Mouse (Mus musculus) hematopoietic multipotent progenitor cell, adult 10-12 weeks (in vitro differentiated cells): ENCODE data around the gene Ccdc60. TPM values are rescaled to one million over a fixed set of nuclear protein-coding genes. Genes with fewer than 3 reads are reported as not detected.

Source experiments
- polyA plus RNA-seq: library from polyadenylated mRNA; stranded (reverse); fragments of >175 nt; gene quantifications from 2 replicates; pipeline ENCODE4 v1.2.3, GENCODE M21; 2012; ENCODE audit warnings: low replicate concordance

Ccdc60 gene
- 0.09 TPM in 1 of 2 replicates, not detected in the other for polyA plus RNA-seq

DNA sequence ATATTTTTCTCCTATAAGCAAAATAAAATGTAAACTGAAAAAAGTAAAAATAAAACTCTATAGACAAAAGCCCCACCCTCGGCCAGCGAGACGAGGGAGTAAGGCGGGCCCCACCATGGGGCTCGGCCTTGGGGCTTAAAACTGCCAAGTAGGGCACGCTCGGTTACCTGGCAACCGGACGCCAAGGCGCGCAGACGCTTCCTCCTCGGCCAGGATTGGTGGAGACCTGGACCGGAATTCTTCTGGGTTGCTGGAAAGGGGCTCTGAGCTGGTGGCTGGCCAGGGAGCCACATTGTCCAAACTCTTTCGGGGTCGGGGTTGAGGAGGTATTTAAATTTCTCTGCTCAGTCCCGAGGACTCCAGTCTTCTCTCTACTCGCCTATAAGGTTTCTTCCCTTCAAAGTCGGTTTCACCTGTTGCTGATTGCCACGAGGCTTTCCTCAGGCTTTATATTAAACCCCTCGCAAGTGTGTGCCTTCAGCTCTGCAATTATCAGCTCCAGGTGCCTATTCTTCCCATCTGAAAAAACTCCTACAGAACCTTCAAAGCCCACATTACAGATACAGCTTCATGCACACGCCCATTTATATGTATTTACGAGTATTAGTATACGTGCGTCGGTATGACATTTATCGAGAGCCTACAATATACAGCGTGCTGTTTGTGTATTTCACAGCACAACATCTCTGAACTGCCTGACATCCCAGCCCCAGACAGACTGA, at the start of gene Ccdc60:
TSS of gene Ccdc60 (minus strand) at position 137 of the 722 bp plus-strand sequence.

GRCm38 (mm10) chr5:116083081-116083480, 205.7 kb downstream of the Ccdc60 start, which contains the start of gene Tmem233:
Gene Tmem233, minus strand, starts transcription at chr5:116083244.

Other genes with a start within 250 kb of the Ccdc60 start
- not detected in 2 replicates for gene Tmem233, start 205.7 kb downstream of the Ccdc60 start, polyA plus RNA-seq
- 0.10 TPM in 1 of 2 replicates, not detected in the other for gene Hspb8, start 133.9 kb upstream of the Ccdc60 start, polyA plus RNA-seq